Mouse (Mus musculus): ENCODE results near the gene Gemin5.

GRCm38 (mm10) chr11:58211682-58212067 lies 43.3 kb upstream of the Gemin5 start:
- TF ChIP-seq CTCF (conservative IDR thresholded peaks at IDR 0.05; ENCODE audit: low read length): no peak
- no peak; the same call in 1 of the 2 replicates for TF ChIP-seq NANOG (IDR thresholded peaks at IDR 0.05; ENCODE audit: borderline replicate concordance, low read length)
- TF ChIP-seq POU5F1 (IDR thresholded peaks at IDR 0.05; ENCODE audit: borderline replicate concordance, low read length): no peak

All from E14TG2a.4 (cell line).